Mouse (Mus musculus) embryonic facial prominence, embryonic 12.5 days (tissue): ENCODE measurements around the gene Col4a4. TPM values are rescaled to one million over a fixed set of nuclear protein-coding genes. Genes with fewer than 3 reads are reported as not detected.

Source experiments
- ATAC-seq: fragments of 200-750 bp; cut with Nextera tagmentation; 2 replicates; pipeline ENCODE4 v1.8.0; 2017; ENCODE audit not compliant: insufficient number of reproducible peaks, insufficient read depth, low FRiP score, low TSS enrichment
- H3K27ac ChIP-seq: fragments of 300-500 bp; sonication (generic); 2 replicates; pipeline ENCODE4 v1.5.1; 2016; ENCODE audit warnings: mild to moderate bottlenecking
- H3K27me3 ChIP-seq: fragments of 300-500 bp; sonication (generic); 2 replicates; pipeline ENCODE4 v1.6.1; 2016; ENCODE audit warnings: mild to moderate bottlenecking, moderate library complexity
- H3K36me3 ChIP-seq: fragments of 300-500 bp; sonication (generic); 2 replicates; pipeline ENCODE4 v1.6.1; 2016; ENCODE audit warnings: mild to moderate bottlenecking
- H3K4me1 ChIP-seq: fragments of 300-500 bp; sonication (generic); 2 replicates; pipeline ENCODE4 v1.6.1; 2016
- H3K4me2 ChIP-seq: fragments of 300-500 bp; sonication (generic); replicated peaks from 2 replicates; pipeline ENCODE4 v1.6.1; 2016; ENCODE audit warnings: mild to moderate bottlenecking, moderate library complexity
- H3K4me3 ChIP-seq: fragments of 300-500 bp; sonication (generic); 2 replicates; pipeline ENCODE4 v1.5.1; 2016; ENCODE audit warnings: mild to moderate bottlenecking
- H3K9ac ChIP-seq: fragments of 300-500 bp; sonication (generic); 2 replicates; pipeline ENCODE4 v1.6.1; 2016; ENCODE audit warnings: mild to moderate bottlenecking, moderate library complexity
- H3K9me3 ChIP-seq: fragments of 300-500 bp; sonication (generic); 2 replicates; pipeline ENCODE4 v1.6.1; 2016; ENCODE audit warnings: mild to moderate bottlenecking, moderate library complexity
- WGBS: fragments of 180-500 bp; shearing (Covaris S2); methylation state at CpG from one replicate; pipeline ENCODE4 v1.1.7; 2016; 5-methylcytosine and 5-hydroxymethylcytosine counted together
- polyA plus RNA-seq: library from polyadenylated mRNA; unstranded; fragments of >200 nt; fragmentation: Nextera tagmentation; extraction: Ambion mirVana; gene quantifications from 2 replicates; pipeline ENCODE4 v1.2.1, GENCODE M21; 2016

Col4a4 gene
- polyA plus RNA-seq, 1 experiment from 2014 or later, result 0.14 TPM

DNA sequence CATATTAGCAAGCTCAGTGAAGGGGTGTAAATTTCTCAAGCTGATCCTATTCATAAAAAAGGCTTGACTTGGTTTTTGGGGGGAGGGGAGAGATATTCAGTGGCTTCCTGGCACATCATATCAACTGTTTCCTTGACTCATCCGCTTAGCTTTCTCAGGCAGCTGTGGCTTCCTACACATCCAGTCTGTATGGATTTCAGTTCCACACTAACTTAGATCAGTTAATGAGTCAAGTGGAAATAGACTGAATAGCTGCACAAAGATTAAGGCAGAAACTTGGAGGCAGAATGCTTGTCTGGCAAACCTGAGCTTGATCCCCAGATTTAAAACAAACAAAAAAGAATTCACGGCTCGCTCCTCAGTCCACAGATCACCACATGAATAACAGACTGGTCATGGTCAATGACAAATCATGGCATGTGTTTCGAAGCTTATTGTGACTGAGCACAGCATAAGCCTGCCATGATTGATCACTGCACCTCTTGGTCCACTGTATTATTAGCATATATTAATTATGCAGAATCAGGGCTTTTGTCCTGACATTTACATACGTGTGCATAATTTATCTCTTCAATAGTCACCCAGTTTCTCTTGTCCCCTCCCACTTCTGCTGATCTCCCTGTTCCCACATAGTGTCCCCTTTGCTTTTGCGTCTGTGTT, 50.0 kb downstream of the Col4a4 start:
- Histone ChIP-seq H3K27ac (no peak overlapping the region), H3K36me3 (no peaks in the 10 kb centered on the region), H3K4me3 (no peak overlapping the region), H3K27me3 (no peaks in the 10 kb centered on the region), H3K4me2 (no peak overlapping the region), H3K4me1 (no peaks in the 10 kb centered on the region), H3K9me3 (no peaks in the 10 kb centered on the region), H3K9ac (no peak overlapping the region)
- 65% methylated on average over 6 of the region's 6 CpGs for WGBS
- no peak for ATAC-seq

DNA sequence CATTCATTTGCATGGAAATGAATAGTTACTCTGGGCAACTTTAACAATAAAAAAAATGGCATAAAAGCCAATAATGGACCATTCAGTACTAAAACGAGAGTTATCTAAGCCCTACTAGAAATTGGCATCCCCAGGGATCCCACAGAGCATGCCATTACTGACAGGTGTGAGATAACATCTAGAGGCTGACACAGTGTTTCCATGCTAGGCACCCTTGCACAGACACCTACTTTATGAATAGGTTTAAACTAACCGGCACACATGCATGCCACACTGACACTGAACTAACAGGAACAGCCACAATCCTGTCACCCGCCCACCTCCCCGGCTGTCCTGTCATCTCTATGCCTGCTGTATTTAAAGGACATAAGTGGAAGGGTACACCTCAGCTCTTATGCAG, 58.7 kb downstream of the Col4a4 start:
- no peak overlapping the region for H3K27ac ChIP-seq
- H3K9me3 ChIP-seq, result no peaks in the 10 kb centered on the region
- H3K36me3 ChIP-seq, result no peaks in the 10 kb centered on the region
- WGBS, result 67% methylated on average over 4 of the region's 4 CpGs
- H3K4me1 ChIP-seq, result no peaks in the 10 kb centered on the region
- H3K27me3 ChIP-seq, result no peaks in the 10 kb centered on the region
- no peak overlapping the region for H3K9ac ChIP-seq
- no peak for ATAC-seq
- H3K4me3 ChIP-seq, result no peak overlapping the region
- H3K4me2 ChIP-seq, result no peak overlapping the region

DNA sequence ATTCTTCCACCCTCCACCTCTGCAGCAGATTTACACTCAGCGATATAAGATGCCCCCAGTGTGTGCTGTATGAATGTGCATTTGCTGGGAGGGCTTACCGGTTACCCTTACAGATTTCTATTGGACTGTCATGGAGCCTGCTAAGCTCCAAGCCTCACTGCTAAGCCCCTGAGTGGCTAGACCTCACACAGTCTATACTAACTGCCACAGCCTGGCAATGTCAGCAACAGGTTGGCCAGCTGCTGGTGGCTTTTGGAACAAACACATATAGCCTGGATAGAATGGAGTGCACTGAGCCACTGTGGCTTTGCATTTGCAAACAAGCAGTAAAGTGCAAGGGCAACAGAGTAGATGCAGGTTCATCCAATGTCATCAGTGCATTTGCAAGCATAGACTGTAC, 94.7 kb downstream of the Col4a4 start:
- Histone ChIP-seq H3K36me3 (no peaks in the 10 kb centered on the region), H3K9ac (no peak overlapping the region), H3K27ac (no peak overlapping the region), H3K4me1 (0 out of 2 replicates have a peak, but pooled peaks cover 1% of the 10 kb centered on the region), H3K4me2 (no peak overlapping the region), H3K9me3 (no peaks in the 10 kb centered on the region), H3K27me3 (no peaks in the 10 kb centered on the region), H3K4me3 (no peak overlapping the region)
- 83% methylated on average over 2 of the region's 2 CpGs for WGBS
- ATAC-seq, result no peak

DNA sequence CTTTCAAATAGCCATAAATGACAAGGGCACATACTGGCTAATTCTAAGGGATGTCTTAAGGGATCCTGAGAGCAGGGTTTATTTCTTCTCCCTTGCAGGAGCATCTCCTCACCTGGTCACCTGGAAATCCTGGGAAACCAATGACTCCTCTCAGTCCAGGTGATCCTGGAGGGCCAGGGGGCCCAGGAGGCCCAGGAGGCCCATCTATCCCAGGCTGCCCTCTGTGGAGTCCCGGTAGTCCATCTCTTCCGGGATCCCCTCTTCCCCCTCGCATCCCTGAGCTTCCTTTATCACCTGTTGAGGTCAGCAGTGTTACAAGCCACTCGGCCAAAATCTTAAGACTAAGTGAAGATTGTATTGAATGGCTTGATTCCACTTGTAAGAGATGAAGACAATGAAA, 100.3 kb downstream of the Col4a4 start:
- 83% methylated on average over 4 of the region's 4 CpGs for WGBS
- Histone ChIP-seq H3K27me3 (no peaks in the 10 kb centered on the region), H3K27ac (no peak overlapping the region), H3K9ac (no peak overlapping the region), H3K4me2 (no peak overlapping the region), H3K9me3 (no peaks in the 10 kb centered on the region), H3K36me3 (no peaks in the 10 kb centered on the region), H3K4me1 (no peaks in the 10 kb centered on the region), H3K4me3 (no peak overlapping the region)
- ATAC-seq, result no peak

DNA sequence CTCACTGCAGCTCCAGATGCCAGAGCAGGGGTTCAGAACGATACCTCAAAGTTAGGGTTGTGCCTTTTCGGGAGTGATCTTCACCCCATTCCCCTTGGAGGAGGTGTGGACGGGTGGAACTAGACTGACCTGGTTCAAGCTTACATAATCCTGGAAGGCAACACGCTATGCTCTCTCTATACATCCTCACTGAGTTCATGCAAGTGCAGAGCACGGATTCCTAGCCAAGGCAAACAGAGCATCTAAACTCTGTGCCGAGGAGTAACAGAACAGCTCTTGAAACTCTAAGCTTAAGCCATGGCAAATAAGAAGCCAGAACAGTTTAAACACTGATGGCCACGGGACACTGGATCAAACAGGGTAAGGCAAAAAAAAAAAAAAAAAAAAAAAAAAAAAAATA, 104.3 kb downstream of the Col4a4 start:
- H3K4me1 ChIP-seq, result no peaks in the 10 kb centered on the region
- no peak for ATAC-seq
- H3K36me3 ChIP-seq, result no peaks in the 10 kb centered on the region
- no peak overlapping the region for H3K27ac ChIP-seq
- no peak overlapping the region for H3K4me2 ChIP-seq
- 84% methylated on average over 7 of the region's 7 CpGs for WGBS
- H3K4me3 ChIP-seq, result no peak overlapping the region
- no peak overlapping the region for H3K9ac ChIP-seq
- no peaks in the 10 kb centered on the region for H3K27me3 ChIP-seq
- no peaks in the 10 kb centered on the region for H3K9me3 ChIP-seq

DNA sequence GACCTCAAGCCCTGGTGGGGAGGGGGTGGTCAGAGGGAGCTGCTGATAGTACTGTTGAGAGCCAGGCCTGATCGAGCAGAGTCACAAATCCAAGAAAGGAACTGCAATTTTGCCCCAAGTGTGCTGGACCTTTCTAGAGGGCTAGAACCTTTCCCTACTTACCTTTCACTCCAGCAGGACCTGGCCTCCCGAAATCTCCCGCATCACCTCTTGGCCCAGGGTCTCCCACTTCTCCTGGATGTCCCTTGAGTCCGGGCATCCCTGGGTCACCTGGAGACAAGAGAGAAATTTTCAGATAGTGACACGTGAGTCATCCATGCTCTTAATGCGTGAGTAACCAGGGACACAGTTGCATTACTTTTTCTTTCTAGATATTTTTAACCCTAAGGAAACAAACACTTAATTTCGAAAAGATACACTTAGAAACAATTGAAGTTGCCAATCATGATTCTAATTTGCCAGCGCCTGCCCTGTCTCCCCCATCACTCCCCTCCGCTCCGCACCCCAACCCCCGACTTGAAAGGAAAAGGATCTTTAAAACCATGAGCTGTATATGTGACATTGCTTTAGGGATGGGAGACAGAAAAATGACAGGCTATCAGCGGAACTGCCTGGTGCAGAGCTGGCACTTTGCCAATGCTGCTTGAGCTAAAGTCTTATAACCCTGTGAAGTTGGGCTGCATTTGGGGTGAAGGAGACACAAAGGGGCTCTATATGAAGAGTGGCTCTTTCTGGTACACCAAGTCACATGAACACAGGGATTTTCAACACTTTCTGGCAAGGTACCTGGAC, 106.8 kb downstream of the Col4a4 start:
- no peak for ATAC-seq
- Histone ChIP-seq H3K9me3 (no peaks in the 10 kb centered on the region), H3K4me1 (peaks cover 3% of the 10 kb centered on the region; the same call in 1 of the 2 replicates), H3K27me3 (no peaks in the 10 kb centered on the region), H3K4me3 (no peak overlapping the region), H3K4me2 (no peak overlapping the region), H3K36me3 (no peaks in the 10 kb centered on the region), H3K9ac (no peak overlapping the region), H3K27ac (no peak overlapping the region)
- WGBS, result 83% methylated on average over 12 of the region's 12 CpGs

DNA sequence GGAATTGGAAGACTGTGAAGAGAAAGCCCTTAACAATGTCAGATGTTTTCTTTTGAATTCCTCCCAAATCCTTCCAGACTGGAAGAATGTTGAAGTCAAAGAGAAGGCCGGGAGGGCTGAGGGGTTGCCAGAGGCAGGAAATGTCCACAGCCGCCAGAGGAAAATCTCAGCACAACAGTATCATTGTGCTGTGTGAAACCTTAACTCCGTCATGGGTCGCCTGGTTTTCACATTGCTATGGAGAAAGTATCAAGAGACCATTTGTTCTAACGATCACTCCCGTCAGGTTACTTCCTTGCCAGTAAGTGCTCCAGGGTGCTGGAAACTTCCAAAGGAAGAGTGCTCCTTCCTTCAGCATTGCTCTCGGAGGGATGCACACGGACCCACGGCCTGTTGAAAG, 109.9 kb downstream of the Col4a4 start:
- WGBS, result 4% methylated on average over 9 of the region's 9 CpGs
- H3K9me3 ChIP-seq, result no peaks in the 10 kb centered on the region
- no peak overlapping the region for H3K4me3 ChIP-seq
- no peak overlapping the region for H3K9ac ChIP-seq
- no peaks in the 10 kb centered on the region for H3K36me3 ChIP-seq
- ATAC-seq, result 0 out of 2 replicates have a peak, but pooled peaks have one; percentile 19
- no peaks in the 10 kb centered on the region for H3K27me3 ChIP-seq
- peak overlapping the region; percentile 17; the same call in 1 of the 2 replicates for H3K4me2 ChIP-seq
- peaks cover 6% of the 10 kb centered on the region; the same call in 1 of the 2 replicates for H3K4me1 ChIP-seq
- H3K27ac ChIP-seq, result peak overlapping the region; percentile 41

DNA sequence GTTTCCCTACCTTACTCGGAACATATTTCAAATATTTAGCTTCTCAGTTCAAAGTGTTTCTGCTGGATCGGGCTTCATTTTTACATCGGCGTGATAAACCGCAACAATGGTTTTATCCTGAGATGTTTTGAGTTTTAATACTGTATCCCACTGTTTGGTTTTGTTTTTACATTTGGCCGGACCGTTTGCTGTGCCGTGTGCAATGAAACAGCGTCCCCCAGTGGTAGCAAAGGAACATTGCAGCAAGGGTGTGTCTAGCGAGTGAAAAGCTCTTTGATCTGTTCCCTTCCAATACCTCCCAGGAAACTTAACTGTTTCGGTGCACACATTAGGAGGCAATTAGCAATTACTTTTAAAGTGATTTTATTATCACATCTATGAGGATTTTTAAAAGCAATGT, 110.4 kb downstream of the Col4a4 start:
- H3K9ac ChIP-seq, result no peak overlapping the region
- peaks cover 6% of the 10 kb centered on the region; the same call in 1 of the 2 replicates for H3K4me1 ChIP-seq
- H3K27ac ChIP-seq, result 0 out of 2 replicates have a peak overlapping the region, but pooled peaks have one; percentile 0
- H3K36me3 ChIP-seq, result no peaks in the 10 kb centered on the region
- H3K4me2 ChIP-seq, result peak overlapping the region; percentile 17; the same call in 1 of the 2 replicates
- no peaks in the 10 kb centered on the region for H3K9me3 ChIP-seq
- H3K4me3 ChIP-seq, result no peak overlapping the region
- no peaks in the 10 kb centered on the region for H3K27me3 ChIP-seq
- no peak for ATAC-seq
- 31% methylated on average over 11 of the region's 11 CpGs for WGBS

DNA sequence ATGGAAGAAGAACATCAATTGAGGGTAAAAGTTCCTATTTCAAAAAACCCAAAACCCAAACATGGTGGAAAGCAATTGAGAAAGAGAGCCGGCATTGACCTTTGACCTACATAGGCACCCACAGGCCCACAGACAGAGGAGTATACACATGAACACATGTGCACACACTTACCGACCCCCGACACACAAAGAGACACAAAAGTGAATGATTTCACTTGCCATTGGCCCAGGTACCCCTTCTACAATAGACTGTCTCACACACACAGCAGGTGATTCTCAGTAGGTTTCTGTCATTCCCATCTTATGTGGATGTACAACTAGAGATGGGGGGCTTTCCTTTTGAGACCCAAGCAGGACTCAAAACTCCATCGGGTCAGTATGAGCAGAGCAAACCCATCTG, 110.8 kb downstream of the Col4a4 start:
- Histone ChIP-seq H3K36me3 (no peaks in the 10 kb centered on the region), H3K27me3 (no peaks in the 10 kb centered on the region), H3K4me2 (no peak overlapping the region; the same call in 1 of the 2 replicates), H3K9me3 (no peaks in the 10 kb centered on the region), H3K4me3 (no peak overlapping the region), H3K9ac (no peak overlapping the region), H3K27ac (0 out of 2 replicates have a peak overlapping the region, but pooled peaks have one; percentile 0), H3K4me1 (peaks cover 6% of the 10 kb centered on the region; the same call in 1 of the 2 replicates)
- no peak for ATAC-seq
- WGBS, result 69% methylated on average over 4 of the region's 4 CpGs

DNA sequence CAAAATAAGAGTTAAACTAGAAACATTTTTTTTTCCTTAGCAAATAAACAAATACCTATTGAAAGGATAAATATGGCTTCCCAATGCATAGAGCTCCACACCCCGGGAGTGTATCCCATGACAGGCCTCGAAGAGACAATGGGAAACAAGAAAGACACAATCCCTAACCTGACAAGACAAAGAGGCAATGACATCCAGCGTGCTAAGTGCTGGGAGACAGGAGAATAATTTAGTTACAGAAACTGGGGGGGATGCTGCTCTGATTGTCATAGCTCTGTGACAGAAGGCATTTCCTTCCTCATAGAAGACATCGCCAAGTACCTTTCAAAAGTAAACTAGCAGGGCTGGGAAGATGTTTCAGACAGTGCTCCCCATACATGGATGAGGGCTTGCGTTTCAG, 111.4 kb downstream of the Col4a4 start:
- no peak for ATAC-seq
- Histone ChIP-seq H3K9me3 (no peaks in the 10 kb centered on the region), H3K4me1 (peaks cover 6% of the 10 kb centered on the region; the same call in 1 of the 2 replicates), H3K9ac (no peak overlapping the region), H3K27me3 (no peaks in the 10 kb centered on the region), H3K36me3 (no peaks in the 10 kb centered on the region), H3K27ac (no peak overlapping the region), H3K4me2 (no peak overlapping the region), H3K4me3 (no peak overlapping the region)
- WGBS, result 75% methylated on average over 5 of the region's 5 CpGs

DNA sequence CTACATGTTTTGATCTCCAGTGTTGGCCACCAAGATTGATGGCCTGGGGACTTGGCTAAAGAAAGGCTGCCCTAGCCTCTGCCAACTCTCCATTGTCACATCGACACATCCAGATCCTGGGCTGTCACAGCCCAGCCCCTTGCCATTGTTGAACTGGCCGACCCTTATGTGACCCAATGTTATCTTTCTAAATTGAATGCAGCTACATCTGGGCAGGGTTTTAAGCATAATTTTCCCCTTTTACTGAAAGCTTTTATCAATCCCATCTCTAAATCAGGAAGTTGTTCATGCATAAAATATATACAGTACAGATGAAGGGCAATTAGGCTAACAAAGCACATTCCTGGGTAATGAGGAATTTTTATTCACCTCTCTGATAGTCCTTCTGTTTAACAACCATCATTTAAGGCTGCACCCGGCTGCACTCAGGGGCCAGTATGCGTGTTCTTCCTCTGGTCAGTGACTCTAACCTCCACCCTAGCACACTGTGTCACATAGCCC, 112.1 kb downstream of the Col4a4 start:
- Histone ChIP-seq H3K4me1 (peaks cover 6% of the 10 kb centered on the region; the same call in 1 of the 2 replicates), H3K9ac (no peak overlapping the region), H3K4me2 (no peak overlapping the region), H3K27ac (no peak overlapping the region), H3K36me3 (no peaks in the 10 kb centered on the region), H3K9me3 (no peaks in the 10 kb centered on the region), H3K27me3 (no peaks in the 10 kb centered on the region), H3K4me3 (no peak overlapping the region)
- 24% methylated on average over 4 of the region's 4 CpGs for WGBS
- no peak for ATAC-seq

DNA sequence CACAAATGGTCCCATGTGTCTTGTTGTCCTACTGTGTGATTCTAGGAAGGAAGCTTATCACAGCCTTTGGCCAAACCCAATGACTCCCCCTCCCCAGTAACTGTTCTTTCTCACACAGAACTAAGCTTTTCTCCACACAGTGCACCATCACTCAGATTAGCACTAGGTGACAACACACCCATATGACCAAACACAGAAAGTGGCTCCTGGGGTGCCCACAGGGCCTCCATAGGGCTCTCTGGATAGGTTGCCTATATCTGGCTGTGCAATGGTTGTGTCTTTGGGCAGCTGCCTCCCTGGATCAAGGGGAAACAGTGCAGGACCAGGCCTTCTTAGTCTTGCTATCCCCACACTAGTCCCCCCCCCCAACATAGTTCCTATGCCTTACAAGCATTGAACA, 113.2 kb downstream of the Col4a4 start:
- Histone ChIP-seq H3K27me3 (no peaks in the 10 kb centered on the region), H3K9ac (no peak overlapping the region)

More for the DNA sequence above, 113.2 kb downstream of the Col4a4 start:
- H3K27ac ChIP-seq, result no peak overlapping the region
- no peak overlapping the region for H3K4me3 ChIP-seq
- peaks cover 6% of the 10 kb centered on the region; the same call in 1 of the 2 replicates for H3K4me1 ChIP-seq
- H3K9me3 ChIP-seq, result no peaks in the 10 kb centered on the region
- no peak for ATAC-seq
- no peaks in the 10 kb centered on the region for H3K36me3 ChIP-seq
- H3K4me2 ChIP-seq, result no peak overlapping the region
